Mouse (Mus musculus) cerebellum, adult 2 months (tissue): ENCODE data around the gene Grid1. TPM values are rescaled to one million over a fixed set of nuclear protein-coding genes. Genes with fewer than 3 reads are reported as not detected.

ENCODE experiments used
- DNase-seq, 2 experiments: peaks; one replicate each; pipeline ENCODE4 v3.0.0; 2021
- H3K27ac ChIP-seq: fragments of 200-500 bp; 2 replicates; pipeline ENCODE4 v1.5.1; 2012; ENCODE audit warnings: low read length, control low read depth, inconsistent platforms; ENCODE audit not compliant: insufficient read depth
- H3K27me3 ChIP-seq: fragments of 200-500 bp; 2 replicates; pipeline ENCODE4 v1.6.1; 2012; ENCODE audit warnings: inconsistent platforms, mild to moderate bottlenecking, low read length, moderate library complexity; ENCODE audit not compliant: control insufficient read depth, insufficient read depth
- H3K4me1 ChIP-seq: fragments of 200-500 bp; 2 replicates; pipeline ENCODE4 v1.6.1; 2011; ENCODE audit warnings: low read length; ENCODE audit not compliant: control insufficient read depth, insufficient read depth
- H3K4me3 ChIP-seq: fragments of 200-500 bp; replicated peaks from 2 replicates; pipeline ENCODE3; 2011; ENCODE audit warnings: mild to moderate bottlenecking, low read depth, low read length, control low read depth; ENCODE audit not compliant: insufficient read depth
- CTCF ChIP-seq: fragments of 200-500 bp; IDR thresholded peaks from 2 replicates; pipeline ENCODE4 v1.5.1; 2011; ENCODE audit warnings: low read depth, mild to moderate bottlenecking, control low read depth, low read length, moderate library complexity, borderline replicate concordance; ENCODE audit not compliant: insufficient read depth
- POLR2A ChIP-seq: fragments of 200-500 bp; IDR thresholded peaks from 2 replicates; pipeline ENCODE4 v1.6.1; 2011; ENCODE audit warnings: low read length, control low read depth, borderline replicate concordance; ENCODE audit not compliant: insufficient read depth
- WGBS: fragments of 180-500 bp; shearing (Covaris S2); methylation state at CpG from one replicate; pipeline ENCODE4 v1.1.7; 2018; 5-methylcytosine and 5-hydroxymethylcytosine counted together
- polyA plus RNA-seq: library from polyadenylated mRNA; depleted of rRNA; stranded (reverse); fragments of >200 nt; gene quantifications from 2 replicates; pipeline ENCODE4 v1.2.3, GENCODE M21; 2012

The Grid1 gene
- polyA plus RNA-seq, 1 experiment, result 13.3 TPM

DNA sequence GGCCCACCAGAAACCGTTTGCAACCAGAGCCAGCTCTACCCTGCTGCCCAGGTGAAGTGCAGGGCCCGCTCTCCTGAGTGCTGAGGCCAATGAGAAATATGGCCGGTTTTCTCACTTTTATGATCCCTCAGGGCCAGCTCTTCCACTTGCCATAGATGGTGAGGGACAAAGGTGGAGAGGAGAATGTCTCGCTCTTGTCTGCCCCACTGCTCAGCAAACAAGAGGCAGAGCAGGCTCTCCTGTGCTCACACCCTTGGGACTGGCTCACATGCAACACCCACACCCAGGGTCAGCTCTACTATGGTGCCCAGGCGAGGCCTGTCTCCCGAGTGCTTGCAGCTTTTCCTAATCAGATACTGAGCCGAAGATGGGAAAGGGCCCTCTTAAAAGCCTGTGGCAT is 41.1 kb upstream of the Grid1 start:
- 81% methylated on average over 7 of the region's 7 CpGs for WGBS
- no peak overlapping the region for H3K4me3 ChIP-seq
- no peaks in the 10 kb centered on the region for H3K27me3 ChIP-seq
- H3K4me1 ChIP-seq, result no peaks in the 10 kb centered on the region
- TF ChIP-seq POLR2A (no peak), CTCF (no peak)
- DNase-seq, result no peak
- no peak overlapping the region for H3K27ac ChIP-seq

DNA sequence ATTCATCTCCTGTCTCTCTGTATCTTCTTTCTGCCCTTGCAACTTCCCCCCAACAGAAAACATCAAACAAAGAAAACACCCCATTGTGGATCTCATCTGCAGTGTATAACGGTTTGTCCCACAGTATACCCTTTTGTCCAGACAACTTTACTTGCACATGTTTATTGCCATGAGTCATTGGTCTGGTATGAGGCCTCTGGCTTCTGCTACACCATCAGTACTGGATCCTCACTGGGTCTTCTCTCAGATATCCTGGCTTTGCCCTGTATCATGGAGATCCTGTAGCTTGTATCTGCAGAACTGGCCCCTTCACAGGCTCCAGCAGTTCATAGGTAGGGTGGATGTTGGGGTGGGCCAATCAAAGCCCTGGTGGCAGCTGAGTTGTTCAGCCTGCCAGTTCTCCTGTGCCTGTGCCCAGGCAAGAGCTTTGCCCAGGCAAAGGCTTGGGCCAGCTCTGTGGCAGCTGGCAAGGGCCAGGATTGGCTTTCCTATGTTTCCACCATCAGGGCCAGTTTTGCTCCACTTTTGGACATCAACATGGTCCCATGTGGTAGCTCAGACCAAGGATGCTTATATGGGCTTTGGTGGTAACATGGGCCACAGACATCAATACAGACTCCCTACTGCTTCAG is 26.4 kb upstream of the Grid1 start:
- WGBS, result 71% methylated on average over 1 of the region's 1 CpGs
- no peak overlapping the region for H3K4me3 ChIP-seq
- no peak overlapping the region for H3K27ac ChIP-seq
- TF ChIP-seq POLR2A (no peak), CTCF (no peak)
- H3K27me3 ChIP-seq, result no peaks in the 10 kb centered on the region
- no peak for DNase-seq
- H3K4me1 ChIP-seq, result no peaks in the 10 kb centered on the region

DNA sequence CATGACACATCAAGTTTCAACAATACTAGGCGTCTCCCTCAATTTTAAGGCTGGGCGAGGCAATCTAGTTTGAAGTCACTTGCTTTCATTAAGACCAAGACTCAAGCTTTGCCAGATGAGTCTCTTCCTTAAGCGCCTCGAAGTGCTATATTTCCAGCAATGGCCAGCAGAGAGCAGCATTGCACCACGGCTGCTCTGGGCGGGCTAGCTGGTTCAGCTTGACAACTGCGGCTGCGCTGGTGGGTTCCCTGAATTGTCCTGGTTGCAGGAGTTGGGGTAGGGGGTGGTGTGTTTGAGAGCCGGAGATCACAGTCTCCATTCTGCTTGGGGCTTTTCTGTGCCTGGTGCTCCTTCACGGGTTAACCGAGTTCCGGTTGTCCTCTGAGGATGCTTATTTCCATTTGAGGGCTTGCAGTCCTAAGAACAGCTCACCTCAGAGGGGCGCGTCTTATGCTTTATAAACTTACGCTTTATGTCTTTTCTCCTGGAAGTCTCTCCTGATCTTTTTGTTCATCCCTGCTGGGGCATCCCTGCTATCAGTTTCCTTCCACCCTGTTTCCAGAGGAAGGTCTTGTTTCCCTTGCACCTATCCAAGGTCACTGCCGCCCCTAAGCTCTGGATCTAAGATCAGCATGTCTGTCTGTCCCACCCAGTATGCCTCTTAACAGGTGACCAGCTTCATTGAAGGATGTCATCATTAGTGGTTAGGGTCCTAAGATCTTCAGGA is 9.0 kb upstream of the Grid1 start:
- WGBS, result 19% methylated on average over 16 of the region's 16 CpGs
- Histone ChIP-seq H3K27me3 (no peaks in the 10 kb centered on the region), H3K4me1 (no peaks in the 10 kb centered on the region), H3K4me3 (peak overlapping the region; percentile 16), H3K27ac (no peak overlapping the region)
- DNase-seq, result peak; percentile 61 to 79
- TF ChIP-seq CTCF, result peak; percentile 94
- TF ChIP-seq POLR2A, result no peak

DNA sequence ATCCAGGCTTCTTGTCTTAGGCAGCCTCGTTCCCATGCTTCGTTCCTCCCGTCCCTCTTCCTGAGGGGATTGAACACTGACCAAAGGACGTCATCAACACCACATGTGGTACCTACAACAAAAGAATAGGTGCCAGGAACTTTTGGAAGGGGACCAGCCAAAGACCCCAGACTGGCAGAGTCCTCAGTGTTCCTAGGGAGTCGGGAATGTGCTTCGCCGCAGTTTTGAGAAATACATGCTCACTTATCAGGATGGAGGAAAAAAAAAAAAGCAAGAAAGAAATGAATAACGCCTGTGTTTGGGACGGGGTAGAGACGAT is 8.5 kb upstream of the Grid1 start:
- no peak for DNase-seq
- Histone ChIP-seq H3K27ac (no peak overlapping the region), H3K4me1 (no peaks in the 10 kb centered on the region), H3K27me3 (no peaks in the 10 kb centered on the region), H3K4me3 (no peak overlapping the region)
- TF ChIP-seq POLR2A (no peak), CTCF (no peak)
- WGBS, result 55% methylated on average over 10 of the region's 10 CpGs

DNA sequence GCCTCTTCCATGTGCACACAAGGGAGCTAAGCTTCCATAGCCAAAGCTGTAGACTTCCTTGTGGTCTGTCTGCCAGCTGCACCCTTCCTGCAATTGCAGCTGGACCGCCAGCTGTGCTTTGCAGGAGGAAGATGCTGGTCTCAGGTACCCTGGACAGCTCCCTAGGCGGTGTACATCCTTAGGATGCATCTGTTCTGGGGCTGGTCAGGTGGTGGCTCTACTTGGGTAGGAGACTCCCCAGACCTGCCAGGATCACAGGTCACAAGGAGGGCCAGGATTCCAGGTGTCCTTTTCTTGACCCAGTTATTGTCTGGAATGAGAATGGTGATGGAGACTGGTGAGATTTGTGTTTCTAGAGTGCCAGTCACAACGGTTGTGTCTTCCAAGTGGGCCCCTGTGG is 3.6 kb upstream of the Grid1 start:
- no peak for TF ChIP-seq POLR2A
- no peak for TF ChIP-seq CTCF
- no peak overlapping the region for H3K4me3 ChIP-seq
- 61% methylated on average over 3 of the region's 3 CpGs for WGBS
- H3K4me1 ChIP-seq, result peaks cover 5% of the 10 kb centered on the region; the same call in 1 of the 2 replicates
- no peak overlapping the region for H3K27ac ChIP-seq
- DNase-seq, result no peak
- peaks cover 12% of the 10 kb centered on the region; the same call in 1 of the 2 replicates for H3K27me3 ChIP-seq

DNA sequence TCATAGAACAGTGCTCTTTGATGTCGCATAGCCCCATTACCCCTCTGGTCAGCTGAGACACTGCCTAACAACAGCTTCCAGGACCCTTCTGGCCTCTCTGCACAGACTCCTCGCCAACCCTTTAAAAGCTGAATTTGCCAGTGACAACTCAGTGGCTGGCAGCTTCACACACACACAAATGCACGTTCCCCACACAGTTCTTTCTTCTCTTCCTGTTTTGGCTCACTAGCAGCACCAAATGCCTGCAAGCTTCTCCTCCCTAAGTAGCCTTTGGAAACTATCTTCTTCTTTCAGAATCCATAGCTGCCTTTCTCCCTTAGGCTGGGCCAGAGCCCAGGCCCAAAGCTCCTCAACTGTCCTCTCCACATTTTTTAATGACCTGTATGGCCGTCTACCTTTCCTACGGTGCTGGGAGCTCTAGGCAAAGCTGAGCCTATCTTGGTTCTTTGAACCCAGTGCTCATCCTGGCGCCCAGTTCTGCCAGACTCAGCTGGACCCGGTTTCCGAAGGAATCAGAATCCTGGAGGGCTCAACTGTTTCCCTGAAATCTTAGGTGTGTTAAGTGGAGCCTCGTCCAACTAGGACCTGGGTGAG is 1.4 kb upstream of the Grid1 start:
- Histone ChIP-seq H3K27ac (no peak overlapping the region), H3K4me1 (peaks cover 10% of the 10 kb centered on the region), H3K27me3 (peaks cover 12% of the 10 kb centered on the region; the same call in 1 of the 2 replicates), H3K4me3 (peak overlapping the region; percentile 17)
- TF ChIP-seq CTCF, result no peak
- no peak for TF ChIP-seq POLR2A
- DNase-seq, result no peak
- 17% methylated on average over 9 of the region's 9 CpGs for WGBS

DNA sequence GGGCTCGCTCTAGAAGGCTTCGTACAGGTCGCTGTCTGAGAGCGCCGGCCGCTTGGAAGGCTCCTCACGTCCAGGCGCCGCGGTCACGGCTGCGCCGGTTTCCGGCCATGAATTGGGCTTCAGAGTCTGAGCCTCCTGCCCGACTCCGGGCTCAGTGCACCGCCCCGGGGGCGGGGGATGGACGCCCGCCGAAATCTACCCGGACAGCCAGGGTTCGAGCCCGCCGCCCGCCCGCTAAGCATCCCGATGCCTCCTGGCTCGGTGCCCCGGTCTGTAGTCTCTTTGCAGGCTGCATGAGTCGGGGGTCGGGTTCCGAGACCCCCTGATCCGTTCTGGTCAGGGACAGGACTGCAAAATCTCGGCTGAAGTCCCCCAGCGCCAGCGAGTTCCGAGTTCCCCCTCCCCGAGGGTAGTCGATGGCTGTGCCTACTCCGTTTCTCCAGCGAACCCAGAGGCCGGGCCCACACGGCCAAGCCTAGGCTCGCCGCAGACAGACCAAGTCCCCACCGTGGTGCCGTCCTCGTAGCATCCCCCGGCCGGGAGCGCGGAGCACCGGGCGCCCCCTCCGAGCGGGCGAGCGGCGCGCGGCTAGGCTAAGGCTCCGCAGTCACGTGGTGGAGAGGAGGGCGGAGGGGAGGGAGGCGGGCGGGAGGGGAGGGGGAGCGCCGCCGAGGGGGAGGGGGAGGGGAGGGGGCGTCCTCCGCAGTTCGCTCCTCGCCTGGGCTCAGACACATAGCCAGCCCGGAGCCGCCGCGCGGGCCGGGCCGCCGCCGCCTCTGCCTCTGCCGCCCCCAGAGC is 588 bp upstream of the Grid1 start:
- Histone ChIP-seq H3K4me1 (peaks cover 10% of the 10 kb centered on the region), H3K27me3 (peaks cover 12% of the 10 kb centered on the region; the same call in 1 of the 2 replicates), H3K4me3 (peak overlapping the region; percentile 48), H3K27ac (peak overlapping the region; percentile 11; the same call in 1 of the 2 replicates)
- WGBS, result under 1% methylated on average over 73 of the region's 85 CpGs
- TF ChIP-seq CTCF (no peak), POLR2A (no peak)
- peak; percentile 24 to 35 for DNase-seq
